Mouse (Mus musculus) gastrocnemius, adult 18-20 months (tissue): Measurements from ENCODE around the gene Tnik. TPM values are rescaled to one million over a fixed set of nuclear protein-coding genes. Genes with fewer than 3 reads are reported as not detected.
A peak's percentile ranks its signal among the peaks of the same experiment; 100 is the strongest.

Experiments used
- DNase-seq: peaks from one replicate; pipeline ENCODE4 v3.0.0; 2021; ENCODE audit warnings: low spot score
- total RNA-seq, 2 experiments: library from RNA; stranded (reverse); gene quantifications; 2 replicates each; pipeline ENCODE4 v1.2.3; 2021

Tnik gene
- total RNA-seq, 2 experiments from 2014 or later, result 31.1 to 31.7 TPM

DNA sequence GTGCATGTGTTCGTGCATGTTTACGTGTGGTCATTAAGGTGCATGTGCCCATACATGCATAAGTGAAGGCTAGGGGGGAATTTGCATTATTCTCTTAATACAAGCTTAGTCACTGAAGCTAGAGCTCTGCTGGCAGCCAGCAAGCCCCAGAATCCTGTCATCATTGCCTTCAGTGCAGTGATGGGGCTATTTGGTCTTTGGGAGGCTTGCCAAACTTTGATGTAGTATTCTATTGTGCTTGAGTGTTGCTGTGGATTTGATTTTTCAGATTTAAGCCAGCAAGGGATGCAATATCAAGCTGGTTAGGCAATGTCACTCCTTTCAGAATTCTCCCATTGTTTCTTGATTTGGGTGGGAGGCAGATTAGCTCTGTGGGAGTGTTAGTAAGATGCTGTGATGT, 336.5 kb downstream of the Tnik start:
- DNase-seq, result no peak

DNA sequence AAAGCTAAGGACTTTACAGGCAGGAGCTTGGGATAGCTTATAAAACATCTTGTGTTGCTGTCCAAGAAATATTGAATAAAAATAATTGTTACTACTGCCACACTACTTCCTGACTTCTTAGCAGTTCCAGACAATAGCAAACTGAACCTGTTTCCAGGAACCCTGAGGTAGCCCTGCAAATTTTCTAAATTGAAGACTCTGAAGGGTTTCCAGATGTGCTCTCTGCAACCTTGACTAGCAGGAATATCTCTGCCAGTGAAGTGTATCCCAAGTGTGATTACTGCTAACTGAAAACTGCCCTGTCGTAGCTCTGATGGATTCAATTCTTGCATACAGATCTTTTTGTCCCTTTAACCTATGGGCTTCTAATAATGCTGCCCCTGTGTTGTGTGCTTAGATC, 343.7 kb downstream of the Tnik start:
- no peak for DNase-seq

DNA sequence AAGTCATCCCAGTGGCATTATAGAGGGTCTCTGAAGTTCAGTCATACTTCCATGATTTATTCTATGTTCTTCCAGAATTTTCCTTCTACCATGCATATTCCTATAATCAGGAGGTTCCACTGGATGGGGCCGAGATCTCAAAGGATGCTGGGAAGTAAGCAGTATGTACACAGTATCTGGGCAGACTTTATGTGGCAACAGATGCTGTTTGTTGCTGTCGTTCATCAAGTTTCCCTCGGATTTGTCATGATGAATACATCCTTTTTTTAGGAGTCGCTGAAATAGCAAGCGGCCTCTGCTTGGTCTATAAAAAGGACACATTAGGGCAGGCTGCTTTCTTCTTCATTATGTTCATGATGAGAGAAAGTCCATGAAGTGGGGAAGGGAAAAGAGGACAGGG, 349.3 kb downstream of the Tnik start:
- DNase-seq, result no peak

DNA sequence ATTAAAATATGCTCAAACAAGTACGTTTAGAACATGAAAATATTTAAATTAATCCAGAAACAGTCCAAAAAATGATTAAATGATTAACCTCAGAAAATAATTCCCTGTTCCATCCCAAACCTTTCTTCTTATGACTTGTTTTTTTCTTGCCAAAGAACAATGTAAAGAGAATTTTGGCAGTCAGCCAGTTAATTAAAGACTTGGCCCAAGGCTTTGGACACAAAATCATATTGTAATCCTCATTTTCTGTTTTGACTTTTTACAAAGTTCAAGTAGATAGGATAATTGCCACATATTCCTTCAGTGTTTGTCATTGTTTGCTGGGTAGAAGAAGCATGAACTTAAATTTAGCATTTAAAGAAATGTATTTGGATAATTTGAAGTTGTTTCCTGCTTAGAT, 353.4 kb downstream of the Tnik start:
- no peak for DNase-seq

DNA sequence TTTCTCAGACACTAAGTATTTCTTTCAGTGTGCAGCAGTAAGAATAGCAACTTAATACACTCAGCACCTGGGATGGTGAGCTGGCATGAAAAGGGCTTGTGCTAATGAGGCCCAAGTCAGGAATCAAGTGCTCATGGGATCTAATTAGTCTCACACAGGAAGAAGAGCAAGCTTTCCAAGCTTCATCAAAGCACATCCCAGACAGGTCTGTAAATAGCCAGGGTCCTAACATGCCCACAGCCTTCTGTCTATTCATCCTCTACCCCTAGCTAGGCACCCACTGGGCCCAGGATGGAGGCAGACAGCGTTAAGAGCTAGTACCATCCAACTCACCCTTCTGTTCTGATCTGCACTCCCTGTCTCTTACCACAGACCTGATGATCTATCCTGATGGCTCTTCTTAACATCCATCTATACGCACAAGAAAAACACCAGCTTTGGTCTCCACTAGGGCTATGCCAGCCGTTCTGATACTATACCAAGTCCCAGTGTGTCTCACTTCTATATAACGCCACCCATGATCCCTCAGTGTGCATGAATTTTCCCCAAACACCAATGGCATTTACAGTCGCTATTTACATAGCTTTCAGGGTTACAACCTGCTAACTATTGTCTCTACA, 354.1 kb downstream of the Tnik start:
- no peak for DNase-seq

DNA sequence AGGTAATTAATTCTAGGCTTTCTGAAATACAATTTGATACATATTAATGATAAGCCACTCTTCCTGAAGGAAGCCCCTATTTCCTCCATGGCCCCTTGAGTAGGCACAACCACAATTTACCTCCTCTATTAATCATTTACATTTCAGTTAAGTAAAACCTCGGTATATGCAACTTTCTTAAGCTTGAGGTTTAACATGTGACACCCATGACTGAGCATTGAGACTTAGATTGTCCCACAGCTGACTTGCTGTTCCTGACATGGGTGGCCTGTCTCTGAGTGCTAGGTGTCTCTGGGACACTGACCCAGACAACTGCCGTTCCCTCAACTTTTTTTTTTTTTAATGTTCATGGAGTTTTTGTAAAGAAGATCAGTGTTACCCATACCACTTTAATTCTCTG, 358.8 kb downstream of the Tnik start:
- DNase-seq, result no peak

DNA sequence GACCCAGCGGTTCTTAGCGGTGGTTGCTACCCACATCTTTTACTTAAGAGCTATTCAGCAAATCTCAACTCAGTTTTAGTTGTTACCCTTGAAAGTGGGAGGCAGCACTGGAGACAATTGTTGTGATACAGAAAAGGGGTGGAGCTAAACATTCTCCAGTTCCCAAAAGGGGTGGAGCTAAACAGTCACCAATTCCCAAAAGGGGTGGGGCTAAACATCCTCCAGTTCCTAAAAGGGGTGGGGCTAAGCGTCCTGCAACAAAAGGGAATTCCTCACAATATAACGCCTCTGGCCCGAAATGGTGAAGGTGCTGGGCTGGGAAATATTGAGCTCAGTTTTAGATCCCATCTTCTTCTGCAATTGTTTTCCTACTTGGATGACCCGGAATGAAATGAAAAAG, 363.8 kb downstream of the Tnik start:
- DNase-seq, result no peak

DNA sequence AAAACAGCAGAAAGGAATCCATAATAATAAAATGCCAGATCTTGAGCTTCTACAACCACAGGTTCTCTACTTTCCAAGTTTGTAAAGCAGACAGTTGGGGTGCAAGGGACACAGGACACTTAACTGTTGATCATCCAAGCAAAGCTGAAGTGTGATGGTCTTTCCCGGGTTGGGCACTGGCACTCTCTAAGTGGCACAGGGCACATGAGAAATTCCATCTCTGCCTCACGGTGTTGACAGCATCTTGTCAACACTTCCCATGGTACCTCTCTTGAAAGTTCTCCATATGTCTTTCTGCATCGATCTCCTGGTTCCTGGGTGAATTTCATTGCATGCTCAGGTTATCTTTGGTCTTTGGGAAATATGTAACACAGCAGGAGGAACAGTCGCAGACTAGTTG, 373.8 kb downstream of the Tnik start:
- DNase-seq, result no peak

DNA sequence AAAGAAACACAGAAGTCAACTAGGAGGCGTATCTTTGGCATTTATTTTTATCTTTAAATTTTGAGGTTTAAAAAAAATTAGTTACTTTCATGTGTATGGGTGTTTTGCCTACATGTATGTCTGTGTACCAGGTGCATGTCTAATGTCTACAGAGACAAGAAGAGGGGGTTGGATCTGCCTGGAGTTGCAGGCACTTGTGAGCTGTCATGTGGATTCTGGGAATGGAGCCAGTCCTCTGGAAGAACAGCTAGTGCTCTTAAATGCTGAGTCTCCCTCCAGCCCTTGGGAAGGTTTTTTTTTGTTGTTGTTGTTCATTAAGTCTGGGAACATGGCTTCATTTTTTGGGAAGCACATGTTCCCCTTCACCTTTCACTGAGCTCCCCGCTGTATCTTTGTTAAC, 375.9 kb downstream of the Tnik start:
- DNase-seq, result peak; percentile 62

DNA sequence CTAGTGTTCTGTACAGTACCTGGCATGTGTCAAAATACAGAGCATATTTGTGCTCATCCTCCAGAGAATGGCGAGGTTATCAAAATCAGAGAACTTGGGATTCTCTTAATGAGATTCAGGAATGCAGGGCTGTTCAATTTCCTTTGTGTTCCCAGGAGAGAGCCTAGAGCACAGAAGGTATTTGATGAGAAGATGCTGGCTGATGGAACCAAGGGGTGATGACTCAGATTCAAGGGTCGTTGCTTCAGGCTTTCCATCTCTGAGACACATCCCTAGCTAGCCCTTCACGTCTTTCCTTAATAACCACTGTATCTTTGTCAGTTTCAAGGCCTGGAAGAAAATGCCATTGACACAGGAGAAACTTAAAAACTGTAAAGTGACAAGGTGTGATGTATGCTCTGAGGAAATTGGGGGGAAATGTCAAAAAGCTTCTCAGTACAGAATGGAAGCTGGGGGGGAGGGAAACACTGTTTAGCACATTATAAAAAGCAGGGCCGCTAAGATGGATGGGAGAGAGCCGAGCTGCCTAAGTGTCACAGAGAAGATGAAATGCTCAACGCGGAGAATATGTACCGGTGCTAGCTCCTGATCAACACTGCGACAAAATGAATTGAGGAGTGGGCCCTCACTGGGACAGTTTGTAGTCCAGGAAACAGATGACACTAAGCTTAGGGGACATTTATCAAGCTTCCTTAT, 380.4 kb downstream of the Tnik start:
- no peak for DNase-seq

DNA sequence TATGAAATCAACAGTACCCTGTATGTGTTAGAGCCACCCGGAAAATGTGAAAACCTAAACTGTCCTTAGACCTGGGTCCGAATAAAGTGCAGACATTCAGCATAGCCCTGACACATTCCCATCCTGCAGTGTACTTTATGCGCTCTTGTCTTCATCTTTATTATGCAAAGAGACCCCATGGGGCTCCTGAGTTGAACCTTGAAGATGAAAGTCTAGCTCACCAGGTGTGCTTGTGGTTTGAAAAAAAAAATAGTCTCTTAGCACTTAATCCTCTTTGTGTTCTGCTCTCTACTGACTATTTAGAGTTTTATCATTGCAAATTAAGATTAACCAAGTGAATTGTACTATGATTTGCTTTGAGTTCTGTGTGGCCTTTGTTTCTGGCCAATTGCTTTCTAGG, 389.6 kb downstream of the Tnik start:
- no peak for DNase-seq

DNA sequence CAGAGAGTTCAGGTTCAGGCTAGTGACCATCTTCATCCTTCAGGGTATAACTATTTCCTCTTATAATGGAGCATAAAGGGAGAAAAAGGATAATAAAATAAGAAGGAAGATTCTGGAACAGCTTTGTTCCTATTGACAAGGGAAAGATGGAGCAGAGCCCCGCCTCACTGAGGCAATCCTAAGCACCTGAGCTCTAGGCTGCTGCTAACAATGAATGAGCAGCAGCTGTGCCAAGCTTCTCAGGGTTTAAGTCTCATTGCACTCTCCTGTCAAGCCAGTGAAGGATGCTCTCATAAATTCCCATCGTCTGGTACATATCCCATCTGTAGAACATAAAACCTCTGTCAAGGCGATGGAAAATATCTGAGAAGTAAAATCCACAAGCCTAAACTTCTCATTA, 390.0 kb downstream of the Tnik start:
- no peak for DNase-seq

DNA sequence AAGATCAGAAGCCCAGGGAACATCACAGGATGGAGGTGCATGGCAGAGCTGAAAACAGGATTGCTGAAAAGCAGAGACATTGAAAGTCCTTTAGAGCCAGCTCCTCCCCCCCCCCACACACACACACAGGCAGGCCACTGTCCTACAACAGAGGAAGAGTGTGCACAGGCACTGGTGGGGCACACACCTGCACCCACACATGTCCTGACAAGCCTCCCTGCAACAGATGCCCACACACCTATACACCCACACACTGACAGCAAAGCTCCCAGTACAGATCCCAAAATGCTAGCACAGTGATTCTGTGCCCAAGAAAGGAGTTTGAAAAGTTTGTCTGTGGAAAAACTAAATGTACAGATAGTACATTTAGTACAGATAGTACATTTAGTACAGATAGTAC, 391.7 kb downstream of the Tnik start:
- no peak for DNase-seq

DNA sequence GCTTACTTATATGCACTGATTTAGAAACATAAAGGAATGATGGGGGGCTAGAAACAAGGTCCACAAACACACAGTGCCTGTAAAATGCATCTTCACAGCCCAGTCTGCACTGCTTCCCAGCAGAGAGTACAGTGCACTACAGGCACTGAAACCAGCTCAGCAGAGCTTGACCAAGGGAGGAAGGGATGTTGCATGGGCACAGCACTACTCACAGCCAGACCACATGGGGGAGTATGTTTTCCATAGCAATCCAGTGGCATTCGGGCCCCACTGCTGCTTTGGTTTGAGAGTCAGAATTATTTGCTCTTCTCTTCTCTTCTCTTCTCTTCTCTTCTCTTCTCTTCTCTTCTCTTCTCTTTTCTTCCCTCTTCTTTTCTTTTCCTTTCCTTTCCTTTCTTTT, 395.3 kb downstream of the Tnik start:
- no peak for DNase-seq

DNA sequence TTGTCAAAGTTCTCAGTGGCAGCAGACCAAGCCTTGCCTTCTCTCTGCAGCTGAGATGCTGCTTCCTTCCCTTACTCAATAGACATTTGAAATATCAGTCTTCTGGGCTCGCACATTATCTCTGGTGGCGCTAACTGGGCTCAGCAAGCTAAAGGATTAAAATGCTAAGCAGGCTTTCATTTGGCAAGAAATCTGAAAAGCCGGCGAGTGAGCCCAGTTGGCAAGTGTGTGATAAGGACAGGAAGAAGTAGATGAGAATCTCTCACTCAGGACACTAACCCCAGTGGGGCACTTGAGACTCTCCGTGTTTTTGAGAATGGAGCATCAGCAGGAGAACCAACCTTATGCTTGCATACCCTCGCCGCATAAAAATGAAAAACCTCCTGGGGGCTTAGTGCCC, 417.8 kb downstream of the Tnik start:
- DNase-seq, result no peak

DNA sequence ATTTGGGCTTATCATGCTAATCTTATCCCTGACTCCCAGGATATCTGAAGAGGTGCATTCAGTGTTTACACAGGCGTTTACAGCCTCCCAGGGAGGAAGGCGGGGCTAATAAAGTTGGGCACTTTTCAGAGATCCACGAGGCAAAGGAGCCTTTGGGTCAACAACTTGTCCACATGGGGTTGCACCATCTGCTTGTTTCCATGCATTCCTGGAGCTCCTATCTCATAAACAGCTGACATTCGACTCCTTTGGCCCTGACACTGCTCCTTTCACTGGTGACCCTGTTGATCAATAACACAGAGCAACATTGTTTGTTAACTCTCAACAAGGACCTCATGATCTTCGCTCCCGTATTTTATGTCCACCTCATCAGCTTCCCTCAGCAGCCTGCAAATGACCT, 418.9 kb downstream of the Tnik start:
- no peak for DNase-seq

DNA sequence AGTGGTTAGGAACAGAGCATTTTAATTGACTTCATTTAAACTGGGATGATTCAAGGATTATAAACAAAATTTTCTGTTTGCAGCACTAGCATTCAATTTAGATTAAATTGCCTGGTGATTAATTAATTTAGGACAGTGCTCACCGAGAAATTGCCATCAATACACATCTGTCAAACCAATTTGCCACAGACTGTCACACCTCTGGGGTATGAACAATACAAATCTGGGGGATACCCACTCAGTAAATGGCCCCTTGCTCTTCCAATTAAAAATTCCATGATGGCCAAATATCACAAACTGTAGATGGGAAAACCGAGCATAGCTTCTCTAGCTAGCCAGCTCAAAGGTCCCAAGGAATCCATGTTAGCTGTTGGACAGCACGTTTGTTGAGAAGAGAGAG, 419.4 kb downstream of the Tnik start:
- no peak for DNase-seq

DNA sequence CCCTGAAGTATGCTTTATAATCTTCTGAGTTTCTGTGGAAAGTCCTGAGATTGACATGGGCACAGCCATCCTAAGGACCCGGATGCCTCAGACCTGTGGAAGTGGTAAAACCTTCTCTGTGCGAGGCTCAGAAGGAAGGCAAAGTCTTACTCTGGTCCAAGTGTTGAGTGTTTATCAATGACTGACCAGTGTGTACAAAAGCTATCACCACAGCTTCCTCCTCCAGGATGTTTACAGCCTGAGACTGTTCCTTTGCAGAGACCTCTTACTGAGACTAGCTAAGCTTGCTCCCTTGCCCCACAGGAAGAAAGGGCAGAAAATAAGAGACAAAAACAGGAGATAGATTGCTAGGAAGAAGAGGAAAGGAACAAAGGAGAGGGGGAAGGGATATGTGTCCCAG, 422.5 kb downstream of the Tnik start:
- no peak for DNase-seq

DNA sequence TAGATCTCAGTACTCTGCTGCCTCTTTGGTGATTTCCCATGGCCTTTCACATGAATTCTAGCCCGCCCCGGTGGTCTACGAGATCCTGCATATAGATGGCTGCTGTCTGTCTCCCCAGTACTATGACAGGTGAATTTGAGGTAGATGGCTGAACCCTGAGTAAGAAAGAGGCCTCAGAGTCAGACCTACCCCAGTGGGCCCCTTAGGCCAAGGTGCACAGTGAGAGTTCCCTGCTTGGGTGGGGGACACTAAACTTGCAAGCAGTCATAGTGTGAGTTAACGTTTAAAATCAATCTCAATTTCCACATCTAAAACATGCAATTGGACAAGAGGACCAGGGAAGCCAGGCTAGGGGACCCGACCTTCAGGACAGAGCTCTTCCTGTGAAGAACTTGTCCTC, 431.8 kb downstream of the Tnik start:
- DNase-seq, result no peak

DNA sequence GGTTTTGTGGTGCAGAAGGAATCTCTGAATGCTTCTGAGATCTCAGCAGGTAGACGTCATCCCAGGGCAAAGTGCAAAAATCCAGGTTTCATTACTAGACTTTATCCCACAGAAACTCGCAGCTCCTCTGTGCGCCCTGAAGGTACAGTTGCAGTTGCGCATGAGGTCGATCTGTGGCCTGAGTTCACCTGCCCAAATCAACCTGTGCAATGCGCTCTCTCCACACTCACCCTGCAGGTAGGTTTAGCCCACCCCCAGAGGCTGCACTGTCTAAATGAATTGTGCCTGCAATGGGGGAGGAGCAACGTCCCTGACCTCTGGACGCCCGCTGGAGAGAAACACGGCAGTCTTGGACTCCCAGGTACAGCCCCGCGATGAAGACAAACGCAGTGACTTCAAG, 432.6 kb downstream of the Tnik start:
- no peak for DNase-seq

DNA sequence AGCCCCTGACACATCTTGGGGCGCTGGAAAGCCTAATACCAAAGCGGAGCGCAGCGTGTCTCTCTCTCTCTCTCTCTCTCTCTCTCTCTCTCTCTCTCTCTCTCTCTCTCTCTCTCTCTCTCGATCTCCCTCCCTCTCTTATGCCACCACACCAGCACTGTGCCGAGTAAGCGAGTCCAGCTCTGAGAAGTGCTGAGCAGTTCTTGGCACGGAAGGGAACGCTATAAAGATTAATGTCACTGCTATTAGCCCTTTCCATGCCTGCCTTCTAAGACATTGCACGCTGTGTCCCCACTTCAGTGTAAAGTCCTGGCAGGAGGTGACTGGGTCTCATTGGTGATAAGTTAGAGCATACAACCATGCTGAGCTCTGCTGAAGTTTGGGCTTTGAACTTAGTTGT, 433.1 kb downstream of the Tnik start:
- DNase-seq, result peak; percentile 24

DNA sequence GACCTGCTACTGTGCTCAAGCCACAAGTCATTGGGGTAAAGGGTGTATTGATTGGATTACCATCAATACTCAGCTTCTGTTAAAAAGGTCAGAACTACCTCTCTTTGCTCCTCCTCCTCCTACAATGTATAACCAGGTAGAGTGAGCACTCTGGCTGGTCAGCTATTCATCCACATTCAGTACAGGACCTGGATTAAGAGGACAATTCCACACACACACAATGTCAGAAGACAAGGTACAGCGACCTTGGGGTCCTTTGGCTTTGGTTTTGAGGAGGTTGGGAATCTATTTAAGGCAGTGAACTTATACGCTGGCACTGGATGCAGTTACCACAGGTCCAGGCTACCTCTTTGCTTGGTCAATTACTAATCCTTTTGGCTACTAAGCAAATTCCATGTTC, 434.8 kb downstream of the Tnik start, which contains the start of gene Slc2a2:
Gene Slc2a2 (plus strand): TSS at position 107 of the 400 bp plus-strand sequence.
- DNase-seq, result no peak

DNA sequence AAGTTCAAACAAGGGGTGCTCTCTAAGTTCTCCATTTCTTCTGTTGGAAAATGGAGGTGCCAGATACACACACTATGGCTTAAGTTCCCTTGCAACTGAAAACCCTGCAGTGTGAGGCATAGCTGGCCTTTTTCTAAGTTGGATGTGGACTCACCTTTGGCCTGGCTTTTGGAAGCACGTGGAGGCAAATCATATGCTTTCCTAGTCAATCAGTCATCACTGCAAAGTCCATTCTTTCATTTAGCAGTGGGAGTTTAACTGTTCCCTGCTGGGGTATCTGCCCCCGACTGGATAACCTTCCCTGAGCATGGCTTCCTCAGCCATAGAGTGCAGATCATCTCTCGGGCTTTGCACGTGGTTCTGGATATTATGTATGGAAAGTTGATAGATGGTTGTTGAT, 436.6 kb downstream of the Tnik start:
- no peak for DNase-seq
